ENCODE assay signal across 7 mouse cellular contexts in the genomic region with DNA sequence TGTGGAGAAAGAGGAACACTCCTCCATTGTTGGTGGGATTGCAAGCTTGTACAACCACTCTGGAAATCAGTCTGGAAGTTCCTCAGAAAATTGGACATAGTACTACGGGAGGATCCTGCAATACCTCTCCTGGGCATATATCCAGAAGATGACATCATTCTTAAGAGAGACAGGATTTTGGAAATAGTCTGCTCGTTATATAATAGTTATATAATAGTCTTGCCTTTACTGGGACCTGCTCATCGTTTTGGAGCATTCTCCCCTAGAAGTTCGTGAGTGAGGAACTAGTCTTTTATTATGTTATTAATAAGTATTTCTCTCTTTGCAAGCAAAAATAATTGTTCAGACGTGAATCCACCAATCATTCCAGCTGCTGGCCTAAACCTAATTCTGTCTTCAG.
DNase-seq lines count a peak whose midpoint lies in the region; ATAC-seq and TF ChIP-seq lines count a peak whose summit lies in the region.
"Not testable (repeated sequence)": the region's sequence is repeated elsewhere in the genome, so short reads cannot be mapped to it uniquely, and the experiment has no call there.

No protein-coding gene starts in this region.

- not testable (repeated sequence) for H3K4me3 ChIP-seq in embryonic facial prominence, embryonic 14.5 days (ENCODE audit: low read depth, low read length); limb, embryonic 12.5 days (replicated peaks); lung, embryonic 14.5 days (ENCODE audit: low read depth, low read length); stomach, embryonic 14.5 days (ENCODE audit: low read depth, low read length)

- not testable (repeated sequence) for TF ChIP-seq CTCF in lung, embryonic 14.5 days (IDR thresholded peaks at IDR 0.05; ENCODE audit: low read depth)

- H3K4me2 ChIP-seq in embryonic facial prominence, embryonic 14.5 days (ENCODE audit: low read depth, low read length); limb, embryonic 12.5 days; stomach, embryonic 14.5 days (replicated peaks; ENCODE audit: low read depth, low read length): not testable (repeated sequence)
- H3K4me2 ChIP-seq in lung, embryonic 14.5 days, result peak overlapping the region; percentile 2; the same call in 1 of the 2 replicates

- ATAC-seq in embryonic facial prominence, embryonic 14.5 days (ENCODE audit: low read depth); limb, embryonic 12.5 days (ENCODE audit: insufficient number of reproducible peaks, insufficient read depth, low FRiP score, low TSS enrichment, low read depth); lung, embryonic 14.5 days (ENCODE audit: insufficient read depth); stomach, embryonic 14.5 days (ENCODE audit: insufficient number of reproducible peaks, insufficient read depth, low FRiP score, low read depth): not testable (repeated sequence)

- DNase-seq in adipocyte (ENCODE audit: low spot score), result peak; percentile 6
- peak; percentile 52 for DNase-seq in embryonic facial prominence, embryonic 14.5 days (ENCODE audit: low spot score)
- peak; percentile 44 for DNase-seq in heart, adult 11 months
- DNase-seq in lung, embryonic 14.5 days, result peak; percentile 34
- DNase-seq in telencephalon, adult 2 months (ENCODE audit: low read depth, low spot score), result peak; percentile 2

- not testable (repeated sequence) for H3K9me3 ChIP-seq in embryonic facial prominence, embryonic 14.5 days (ENCODE audit: control insufficient read depth, low read length); limb, embryonic 12.5 days; lung, embryonic 14.5 days (ENCODE audit: low read depth, low read length); stomach, embryonic 14.5 days (ENCODE audit: control insufficient read depth, low read depth, low read length)

- H3K27me3 ChIP-seq in embryonic facial prominence, embryonic 14.5 days (replicated peaks; ENCODE audit: control insufficient read depth, insufficient read depth, low read length); limb, embryonic 12.5 days; lung, embryonic 14.5 days (ENCODE audit: insufficient read depth, low read length); stomach, embryonic 14.5 days (ENCODE audit: control insufficient read depth, insufficient read depth, low read length): not testable (repeated sequence)

- WGBS in embryonic facial prominence, embryonic 14.5 days, result 57% methylated on average over 5 of the region's 5 CpGs
- WGBS in limb, embryonic 12.5 days, result 72% methylated on average over 5 of the region's 5 CpGs
- WGBS in lung, embryonic 14.5 days, result 31% methylated on average over 5 of the region's 5 CpGs
- WGBS in stomach, embryonic 14.5 days, result 47% methylated on average over 5 of the region's 5 CpGs

- H3K27ac ChIP-seq in embryonic facial prominence, embryonic 14.5 days (replicated peaks; ENCODE audit: low read depth, low read length), result peak overlapping the region; percentile 9
- H3K27ac ChIP-seq in limb, embryonic 12.5 days, result peak overlapping the region; percentile 67; the same call in 1 of the 2 replicates
- H3K27ac ChIP-seq in lung, embryonic 14.5 days (ENCODE audit: low read depth), result not testable (repeated sequence)
- peak overlapping the region; percentile 21; the same call in 1 of the 2 replicates for H3K27ac ChIP-seq in stomach, embryonic 14.5 days (ENCODE audit: low read length)

- peaks cover 19% of the 10 kb centered on the region for H3K4me1 ChIP-seq in embryonic facial prominence, embryonic 14.5 days (ENCODE audit: control insufficient read depth, insufficient read depth, low read length)
- peaks cover 32% of the 10 kb centered on the region for H3K4me1 ChIP-seq in limb, embryonic 12.5 days (replicated peaks)
- H3K4me1 ChIP-seq in lung, embryonic 14.5 days (ENCODE audit: insufficient read depth); stomach, embryonic 14.5 days (ENCODE audit: control insufficient read depth, insufficient read depth, low read length): not testable (repeated sequence)

- not testable (repeated sequence) for H3K36me3 ChIP-seq in embryonic facial prominence, embryonic 14.5 days (ENCODE audit: control insufficient read depth, insufficient read depth, low read length); limb, embryonic 12.5 days; lung, embryonic 14.5 days (ENCODE audit: insufficient read depth); stomach, embryonic 14.5 days (ENCODE audit: control insufficient read depth, insufficient read depth, low read length)

- not testable (repeated sequence) for H3K9ac ChIP-seq in embryonic facial prominence, embryonic 14.5 days (ENCODE audit: low read depth, low read length); limb, embryonic 12.5 days (replicated peaks); lung, embryonic 14.5 days; stomach, embryonic 14.5 days (replicated peaks; ENCODE audit: low read depth, low read length)

Comparison
In these comparisons a context has a peak if more than half of its experiments do, and no peak if none do; other contexts are left out.
1. DNase-seq: peak in every context shown above with its lines; median percentile 52 in embryonic facial prominence, embryonic 14.5 days; 44 in heart, adult 11 months; 34 in lung, embryonic 14.5 days; 6 in adipocyte; 2 in telencephalon, adult 2 months.